Mouse (Mus musculus): ENCODE data around the gene Tkt. TPM values are rescaled to one million over a fixed set of nuclear protein-coding genes. Genes with fewer than 3 reads are reported as not detected.

The Tkt gene
- total RNA-seq, 1 experiment from 2014 or later: 152 TPM

DNA sequence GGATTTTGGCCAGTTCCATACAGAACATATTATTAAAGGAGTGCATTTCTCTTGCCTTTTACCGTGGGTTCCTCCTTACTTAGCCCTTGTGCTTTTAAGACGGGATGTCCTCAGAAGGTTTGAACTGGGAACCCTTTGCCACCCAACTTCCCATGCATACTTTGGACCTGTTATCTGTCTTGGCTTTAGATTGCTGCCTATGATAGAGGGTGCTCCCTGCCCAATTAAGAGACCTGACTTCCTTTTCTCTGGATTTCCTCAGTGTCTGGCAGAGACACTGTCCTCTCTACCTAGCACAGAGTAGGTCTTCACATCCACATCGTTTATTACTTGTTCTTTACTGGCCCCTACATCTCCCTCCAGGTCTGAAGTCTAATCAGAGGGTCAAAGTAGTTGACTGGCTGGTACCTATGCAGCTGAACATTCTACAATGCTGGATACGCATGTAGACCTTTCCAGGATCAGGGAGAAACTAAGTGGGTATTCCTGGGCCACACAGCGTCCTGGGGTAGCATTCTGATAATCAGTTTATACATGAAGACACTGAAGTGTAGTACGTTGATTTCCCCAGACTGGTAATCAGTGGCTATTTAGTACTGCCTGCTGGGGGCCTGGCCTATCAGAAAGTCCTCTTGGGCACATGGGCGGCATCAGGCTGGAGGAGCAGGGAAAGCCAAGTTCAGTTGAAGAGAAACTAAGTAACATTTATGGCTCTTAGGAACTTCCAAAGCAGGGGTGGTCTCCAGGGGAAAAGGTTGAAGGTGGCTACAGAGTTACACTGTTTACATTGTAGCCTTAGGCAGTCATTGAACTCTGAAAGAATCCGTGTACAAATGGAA lies 2.3 kb downstream of the Tkt start:
- no peak for ATAC-seq (ENCODE audit: extremely low read depth, insufficient number of reproducible peaks, low FRiP score, poor library complexity, severe bottlenecking)

DNA sequence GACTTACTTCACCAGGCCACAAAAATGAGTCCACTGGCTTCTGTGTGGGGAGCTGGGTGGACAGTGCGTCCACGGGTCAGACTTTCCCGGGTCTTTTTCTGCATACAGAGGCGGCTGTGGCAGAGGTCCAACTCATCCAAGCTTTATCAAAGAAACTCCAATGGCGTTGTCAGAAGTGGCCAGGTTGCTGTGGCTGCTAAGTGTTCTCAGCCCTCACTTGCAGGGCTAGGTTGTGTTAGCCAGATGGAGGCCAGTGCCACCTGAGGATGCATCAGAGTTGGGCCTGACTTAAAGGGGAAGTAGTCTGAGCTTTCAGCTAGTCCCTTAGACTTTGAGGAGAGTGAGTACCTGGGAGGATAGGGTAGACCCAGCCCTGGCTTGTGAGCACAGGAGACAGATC lies 3.4 kb downstream of the Tkt start:
- no peak for ATAC-seq (ENCODE audit: extremely low read depth, insufficient number of reproducible peaks, low FRiP score, poor library complexity, severe bottlenecking)

DNA sequence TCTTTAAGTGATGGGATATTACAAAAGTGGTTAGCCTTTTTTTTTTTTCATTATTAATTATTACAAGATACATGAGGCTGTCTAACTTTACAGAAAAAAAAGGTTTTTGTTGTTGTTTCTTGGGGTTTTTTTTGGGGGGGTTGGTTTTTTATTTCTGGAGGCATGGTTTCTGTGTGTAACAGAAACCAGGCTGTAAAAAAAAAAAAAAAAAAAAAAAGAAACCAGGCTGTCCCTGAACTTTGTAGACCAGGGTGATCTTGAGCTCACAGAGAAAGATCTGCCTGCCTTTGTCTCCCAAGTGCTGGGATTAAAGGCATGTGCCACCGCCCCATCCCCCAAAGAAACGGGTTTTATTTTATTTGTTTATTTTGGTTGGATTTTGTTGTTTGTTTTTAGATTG lies 3.8 kb downstream of the Tkt start:
- ATAC-seq (ENCODE audit: extremely low read depth, insufficient number of reproducible peaks, low FRiP score, poor library complexity, severe bottlenecking): no peak

DNA sequence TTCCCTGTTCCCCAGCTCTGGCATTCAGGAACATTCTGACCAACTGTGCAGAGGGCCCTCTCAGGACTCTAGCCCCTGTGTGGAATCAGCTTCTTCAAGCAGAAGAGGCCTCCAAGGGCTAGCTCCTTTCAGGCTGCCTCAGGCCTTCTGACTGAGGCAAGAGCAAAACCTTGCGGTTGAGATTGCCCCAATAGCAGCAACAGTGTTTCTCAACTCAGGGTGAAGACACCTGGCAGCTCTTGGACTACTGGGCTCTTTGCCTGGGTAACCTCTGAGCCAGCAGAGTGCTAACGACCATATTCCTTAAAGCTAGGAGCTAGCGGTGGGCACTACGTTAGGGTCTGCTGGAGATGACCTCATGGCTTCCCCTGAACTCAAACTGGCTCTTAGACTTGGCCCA lies 5.0 kb downstream of the Tkt start:
- ATAC-seq (ENCODE audit: extremely low read depth, insufficient number of reproducible peaks, low FRiP score, poor library complexity, severe bottlenecking): peak; percentile 41; the same call in 1 of the 2 replicates

DNA sequence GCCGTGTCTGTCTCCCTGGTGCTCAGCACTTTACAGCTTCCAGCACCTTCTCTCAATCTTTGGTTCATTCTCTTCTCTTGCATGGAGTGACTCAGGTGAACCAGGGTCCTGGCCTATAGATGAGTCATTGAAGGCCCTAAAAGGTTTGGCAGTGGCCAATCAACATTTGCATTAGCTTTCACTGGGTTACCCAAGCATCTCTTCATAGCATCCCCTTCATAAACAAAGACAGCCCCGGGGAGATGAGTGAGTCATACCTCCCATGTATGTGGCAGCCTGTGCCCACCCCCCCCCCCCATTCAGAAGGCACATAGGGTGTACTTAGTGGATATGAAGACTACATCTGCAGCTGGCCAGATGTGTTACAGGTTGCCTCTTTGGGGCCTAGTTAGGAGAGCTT lies 8.5 kb downstream of the Tkt start:
- ATAC-seq (ENCODE audit: extremely low read depth, insufficient number of reproducible peaks, low FRiP score, poor library complexity, severe bottlenecking): no peak

DNA sequence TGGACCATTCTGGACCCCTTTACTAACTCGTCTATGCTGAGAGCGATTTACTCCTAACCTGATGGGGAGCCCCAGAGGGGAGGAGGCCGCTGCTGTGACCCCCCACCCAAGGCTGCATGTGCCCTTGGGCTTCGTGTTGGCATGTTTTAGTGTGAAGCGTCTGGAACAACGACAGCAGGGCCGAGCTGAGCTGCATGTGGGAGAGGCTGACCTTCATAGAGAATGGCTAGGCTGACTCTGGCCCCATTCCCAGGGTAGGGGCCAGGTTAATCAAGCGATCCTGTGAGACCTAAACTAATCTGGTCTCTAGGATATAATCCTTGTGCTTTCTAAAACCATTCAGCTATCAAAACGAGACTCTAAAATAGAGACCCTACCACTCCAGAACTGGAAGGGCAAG lies 9.6 kb downstream of the Tkt start:
- no peak for ATAC-seq (ENCODE audit: extremely low read depth, insufficient number of reproducible peaks, low FRiP score, poor library complexity, severe bottlenecking)

DNA sequence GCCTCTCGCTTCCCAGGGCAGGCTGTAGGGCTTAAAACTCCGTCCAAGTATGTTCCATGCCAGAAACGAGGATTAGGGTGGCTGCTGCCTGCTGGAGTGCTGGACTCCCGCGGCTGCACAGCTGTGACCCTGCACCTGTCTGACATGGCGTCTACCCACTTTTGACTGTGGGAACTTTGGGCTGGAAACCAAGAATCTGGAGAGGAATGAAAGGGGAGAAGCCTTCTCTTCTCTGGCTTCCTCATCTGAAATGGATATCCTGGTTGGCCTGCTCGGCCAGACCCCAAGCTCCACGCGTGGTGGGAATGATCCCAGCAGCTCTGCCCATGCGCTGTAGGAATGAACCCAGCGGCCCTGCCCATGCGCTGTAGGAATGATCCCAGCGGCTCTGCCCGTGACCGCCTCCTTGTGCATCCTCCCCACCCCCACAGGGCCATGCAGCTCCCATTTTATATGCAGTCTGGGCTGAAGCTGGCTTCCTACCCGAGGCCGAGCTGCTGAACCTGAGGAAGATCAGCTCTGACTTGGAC lies 11.2 kb downstream of the Tkt start:
- no peak for ATAC-seq (ENCODE audit: extremely low read depth, insufficient number of reproducible peaks, low FRiP score, poor library complexity, severe bottlenecking)

DNA sequence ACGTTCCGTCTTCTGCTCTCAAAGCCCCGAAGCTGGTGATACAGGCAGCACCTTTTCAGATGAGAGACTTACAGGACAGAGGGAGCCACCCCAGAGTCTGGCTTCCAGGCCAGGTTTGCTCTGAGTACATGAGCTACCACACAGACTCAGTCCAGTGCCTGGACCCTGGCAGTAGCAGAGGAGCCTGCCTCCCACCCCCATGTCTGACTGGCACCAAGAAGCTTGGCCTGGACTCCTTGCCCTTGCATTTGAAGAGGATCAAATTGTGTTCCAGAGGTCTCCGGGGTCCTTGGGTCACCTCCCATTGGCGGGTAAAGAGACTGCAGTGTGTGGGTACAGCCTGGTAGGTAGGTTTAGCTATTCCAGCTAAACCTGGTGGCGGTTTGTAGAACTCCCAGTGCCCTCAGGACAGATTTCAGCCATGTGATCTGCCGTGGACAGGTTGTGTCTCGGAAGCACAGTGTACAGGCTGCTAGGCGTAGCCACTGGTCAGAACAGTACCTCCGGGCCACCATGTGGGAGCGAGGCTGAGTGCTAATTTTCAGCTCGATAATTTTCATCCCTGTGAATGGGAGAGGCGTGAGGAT lies 12.7 kb downstream of the Tkt start:
- ATAC-seq (ENCODE audit: extremely low read depth, insufficient number of reproducible peaks, low FRiP score, poor library complexity, severe bottlenecking): no peak

DNA sequence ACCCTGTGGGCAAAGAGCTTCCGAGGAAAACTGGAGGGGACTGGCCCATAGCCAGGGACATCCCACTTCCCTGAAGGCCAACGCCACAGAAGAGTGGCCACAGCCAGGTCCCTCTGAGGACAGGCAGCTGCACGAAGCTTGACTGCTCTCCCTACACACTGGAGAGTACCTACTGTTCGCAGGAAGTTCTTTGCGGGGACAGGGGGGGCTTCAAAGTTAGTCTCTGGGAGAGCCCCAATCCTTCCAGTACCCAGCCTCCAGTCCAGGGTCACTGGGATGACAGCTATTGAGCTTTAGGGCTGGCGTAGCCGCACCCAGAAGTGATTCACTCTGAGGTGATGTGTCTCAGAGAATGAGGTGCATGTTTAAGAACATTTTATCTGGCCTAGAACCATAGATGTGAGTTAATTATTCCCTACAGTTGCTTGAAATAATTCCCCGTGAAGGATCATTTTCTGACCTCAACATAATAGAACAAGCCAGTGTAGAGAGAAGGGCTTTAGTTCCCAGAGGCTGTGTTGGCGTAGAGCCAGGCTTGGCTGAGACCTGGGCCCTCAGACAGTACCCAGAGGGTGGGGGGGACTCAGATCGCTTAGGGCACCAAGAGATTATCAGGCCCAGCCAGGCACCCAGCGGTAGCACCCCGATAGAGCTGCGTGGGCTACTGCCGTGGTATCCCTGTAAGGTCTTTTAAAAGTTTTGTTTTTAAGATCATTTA lies 13.5 kb downstream of the Tkt start:
- ATAC-seq (ENCODE audit: extremely low read depth, insufficient number of reproducible peaks, low FRiP score, poor library complexity, severe bottlenecking): no peak

DNA sequence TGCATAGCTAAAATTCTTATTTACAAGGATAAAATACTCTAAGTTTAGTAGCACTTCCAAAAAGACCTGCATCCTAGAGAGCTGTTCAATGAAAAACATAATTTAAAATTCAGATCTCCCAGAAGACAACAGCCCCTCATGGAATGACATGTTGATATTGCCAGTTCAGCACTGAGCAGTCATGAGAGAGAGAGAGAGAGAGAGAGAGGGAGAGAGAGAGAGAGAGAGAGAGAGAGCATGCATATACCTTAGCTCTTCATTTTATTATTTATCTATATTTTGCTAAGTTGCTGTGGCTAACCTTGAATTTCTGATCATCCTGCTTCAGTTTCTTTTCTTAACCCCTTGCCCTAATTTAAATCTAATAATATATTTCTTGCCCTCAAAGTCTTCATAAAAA lies 14.2 kb downstream of the Tkt start:
- ATAC-seq (ENCODE audit: extremely low read depth, insufficient number of reproducible peaks, low FRiP score, poor library complexity, severe bottlenecking): no peak

DNA sequence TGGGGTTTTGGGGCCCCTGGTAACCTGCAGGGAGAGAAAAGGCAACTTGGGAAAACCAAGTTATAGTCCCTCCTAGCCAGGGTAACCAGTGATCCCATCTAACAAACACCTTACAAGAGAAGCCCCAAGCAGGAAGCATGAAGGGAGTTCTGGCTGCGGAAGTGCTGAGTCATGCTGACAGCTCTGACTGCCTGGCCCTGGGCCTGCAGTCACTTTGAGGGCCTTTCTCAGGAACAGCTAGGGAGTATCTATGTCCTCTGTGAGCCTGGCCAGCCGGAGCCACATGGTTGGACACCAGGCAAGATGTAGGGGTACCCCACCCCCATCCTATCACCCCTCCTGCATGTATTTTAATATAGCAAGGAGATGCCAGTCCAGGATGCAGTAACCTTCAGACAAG lies 16.3 kb downstream of the Tkt start:
- ATAC-seq (ENCODE audit: extremely low read depth, insufficient number of reproducible peaks, low FRiP score, poor library complexity, severe bottlenecking): no peak

DNA sequence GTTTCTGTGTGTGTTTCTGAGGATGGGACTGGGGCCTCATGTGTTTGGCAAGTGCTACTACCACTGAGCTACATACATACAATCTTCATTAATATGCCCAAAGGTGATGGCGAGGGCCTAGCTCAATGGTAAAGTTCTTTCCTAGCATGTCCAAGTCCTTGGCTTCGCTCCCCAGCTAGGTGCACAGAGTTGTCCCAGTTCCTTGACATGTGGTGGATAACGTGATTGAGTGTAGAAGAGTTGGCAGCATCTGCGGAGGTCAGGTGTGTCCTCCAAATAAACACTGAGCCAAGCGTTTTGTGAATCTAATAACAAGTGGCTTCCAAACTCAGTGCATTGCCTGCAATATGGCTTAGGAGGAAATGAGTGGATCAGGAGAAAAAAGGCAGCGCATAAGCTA lies 18.2 kb downstream of the Tkt start:
- no peak for ATAC-seq (ENCODE audit: extremely low read depth, insufficient number of reproducible peaks, low FRiP score, poor library complexity, severe bottlenecking)

DNA sequence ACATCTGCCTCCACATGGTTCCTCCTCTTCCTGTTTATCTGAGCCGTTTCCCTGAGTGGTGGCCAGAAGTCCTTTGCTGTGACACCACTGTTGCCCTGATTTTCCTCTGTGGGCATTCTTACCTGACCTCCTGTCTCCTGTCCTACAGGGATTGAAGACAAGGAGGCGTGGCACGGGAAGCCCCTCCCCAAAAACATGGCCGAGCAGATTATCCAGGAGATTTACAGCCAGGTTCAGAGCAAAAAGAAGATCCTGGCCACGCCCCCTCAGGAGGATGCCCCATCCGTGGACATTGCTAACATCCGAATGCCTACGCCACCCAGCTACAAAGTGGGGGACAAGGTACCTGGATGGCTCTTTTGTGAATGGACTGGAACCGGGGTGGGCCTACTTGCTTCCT lies 19.9 kb downstream of the Tkt start:
- no peak for ATAC-seq (ENCODE audit: extremely low read depth, insufficient number of reproducible peaks, low FRiP score, poor library complexity, severe bottlenecking)

DNA sequence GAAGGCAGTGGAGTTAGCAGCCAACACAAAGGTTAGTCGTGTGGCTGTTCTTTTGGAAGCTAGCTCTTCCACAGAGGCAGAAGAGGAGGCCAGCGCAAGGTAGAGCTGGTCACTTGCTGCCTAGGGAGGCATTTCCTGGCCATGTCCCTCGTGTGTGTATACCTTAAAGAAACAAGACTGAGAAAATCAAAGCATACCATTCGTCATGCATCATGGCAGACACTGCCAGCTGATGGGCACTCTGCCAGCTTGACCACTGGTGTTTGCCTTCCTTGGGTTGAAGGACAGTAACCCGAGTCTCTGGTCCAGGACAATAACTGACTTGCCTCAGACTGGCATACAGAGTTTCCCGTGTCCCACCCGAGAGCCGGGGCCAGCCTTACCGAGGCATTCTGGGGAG lies 22.1 kb downstream of the Tkt start:
- ATAC-seq (ENCODE audit: extremely low read depth, insufficient number of reproducible peaks, low FRiP score, poor library complexity, severe bottlenecking): no peak

DNA sequence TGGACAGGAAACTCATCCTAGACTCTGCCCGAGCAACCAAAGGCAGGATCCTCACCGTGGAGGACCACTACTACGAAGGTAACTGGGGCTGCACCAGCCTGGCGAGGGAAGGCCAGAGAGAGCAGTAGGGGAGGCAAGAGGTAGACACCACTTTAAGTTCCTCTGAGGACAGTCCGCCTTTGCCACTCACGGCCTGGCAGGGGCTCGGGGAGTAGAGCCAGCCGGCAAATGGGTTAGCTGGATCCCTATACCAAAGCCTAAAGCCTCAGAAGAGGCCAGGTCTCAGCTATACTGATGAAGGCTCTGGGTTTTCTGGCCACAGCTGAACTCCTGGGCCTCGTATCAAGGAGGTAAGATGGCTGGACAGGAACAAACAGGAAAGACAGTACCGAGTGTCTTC lies 24.1 kb downstream of the Tkt start:
- ATAC-seq (ENCODE audit: extremely low read depth, insufficient number of reproducible peaks, low FRiP score, poor library complexity, severe bottlenecking): no peak

DNA sequence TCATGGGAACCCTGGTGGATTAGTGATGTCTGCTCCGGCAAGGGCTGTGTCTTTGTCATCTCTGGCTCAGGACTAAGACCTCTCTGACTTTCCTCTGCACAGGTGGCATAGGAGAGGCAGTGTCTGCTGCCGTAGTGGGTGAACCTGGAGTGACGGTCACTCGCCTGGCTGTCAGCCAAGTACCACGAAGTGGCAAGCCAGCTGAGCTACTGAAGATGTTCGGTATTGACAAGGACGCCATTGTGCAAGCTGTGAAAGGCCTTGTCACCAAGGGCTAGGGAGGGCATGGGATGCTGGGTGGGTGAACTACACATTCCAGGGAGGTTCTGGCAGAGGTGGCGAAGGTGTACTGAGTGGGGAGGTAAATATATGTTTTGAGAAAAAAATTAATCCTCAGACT lies 25.1 kb downstream of the Tkt start:
- no peak for ATAC-seq (ENCODE audit: extremely low read depth, insufficient number of reproducible peaks, low FRiP score, poor library complexity, severe bottlenecking)

DNA sequence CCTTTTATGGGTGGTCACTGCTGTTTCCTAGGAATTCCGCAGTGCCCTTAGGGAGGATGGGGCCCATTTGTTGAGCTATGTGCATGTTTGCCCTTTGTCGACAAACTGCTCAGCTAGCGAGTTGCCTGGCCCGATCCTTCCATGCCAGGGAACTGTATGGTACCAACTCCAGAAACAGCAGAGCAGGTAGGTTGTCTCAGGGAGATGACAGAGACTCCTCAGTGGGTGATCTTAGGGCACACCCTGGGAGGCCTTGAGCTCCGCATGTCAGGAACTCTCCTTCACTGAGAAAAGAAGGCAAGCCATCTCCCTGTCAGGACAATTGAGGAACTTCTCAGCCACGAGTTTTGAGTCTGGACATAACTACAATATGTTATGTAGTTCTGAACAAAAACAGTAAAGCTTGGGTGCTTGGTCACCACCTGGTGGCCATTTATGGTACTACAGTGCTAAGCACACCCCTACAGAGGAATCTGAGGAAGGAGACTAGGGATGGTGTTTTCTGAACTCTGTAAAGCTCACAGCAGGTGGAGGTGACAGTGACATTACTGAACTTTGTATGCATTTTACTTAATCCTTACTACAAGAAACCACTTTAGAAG lies 25.9 kb downstream of the Tkt start:
- peak; percentile 72 for ATAC-seq (ENCODE audit: extremely low read depth, insufficient number of reproducible peaks, low FRiP score, poor library complexity, severe bottlenecking)

DNA sequence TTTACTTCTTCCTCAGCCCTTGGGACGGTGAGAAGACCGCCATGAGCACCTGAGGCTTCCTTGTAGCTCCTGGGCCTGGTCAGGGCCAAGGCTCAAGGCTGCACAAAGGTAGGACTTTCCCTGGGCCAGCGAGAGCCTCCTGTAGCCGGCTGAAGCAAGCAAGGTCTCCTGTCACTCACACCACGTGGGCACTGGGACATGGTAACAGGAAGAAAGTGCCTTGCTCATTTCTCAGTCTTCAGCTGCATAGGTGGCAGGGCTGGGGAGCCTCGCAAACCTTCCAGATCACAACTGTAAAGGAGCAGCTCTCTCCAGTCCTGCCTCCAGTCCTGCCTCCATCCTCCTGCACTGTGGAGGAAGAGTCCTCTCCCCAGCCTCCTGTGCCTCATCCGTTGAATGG lies 27.6 kb downstream of the Tkt start:
- ATAC-seq (ENCODE audit: extremely low read depth, insufficient number of reproducible peaks, low FRiP score, poor library complexity, severe bottlenecking): no peak

DNA sequence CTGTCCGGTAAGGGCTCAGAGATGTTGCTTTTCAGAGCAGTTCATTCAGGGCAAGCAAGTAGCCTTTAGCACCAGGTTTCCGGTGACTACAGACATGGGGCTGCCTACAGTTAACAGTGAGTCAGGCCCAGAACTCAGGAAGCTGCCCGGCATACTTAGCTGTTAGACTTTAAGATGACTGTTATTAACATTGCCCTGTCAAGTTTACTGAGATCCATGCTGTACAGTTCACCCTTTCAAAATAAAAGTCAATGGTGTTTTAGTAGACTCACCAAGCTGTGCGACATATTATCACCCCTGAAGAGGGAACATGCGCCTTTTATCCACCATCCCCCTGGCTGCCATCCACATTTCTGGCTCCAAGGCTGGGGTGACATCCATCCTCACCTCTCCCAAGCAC lies 28.1 kb downstream of the Tkt start:
- ATAC-seq (ENCODE audit: extremely low read depth, insufficient number of reproducible peaks, low FRiP score, poor library complexity, severe bottlenecking): no peak

Measured in neutrophil, adult 5-6 weeks (primary cell).